Mouse (Mus musculus) embryo, embryonic 11 days (tissue): ENCODE data around the gene Olfr698.
"Not testable (repeated sequence)": the region's sequence is repeated elsewhere in the genome, so short reads cannot be mapped to it uniquely, and the experiment has no call there.

Experiments
- DNase-seq: peaks from one replicate; pipeline ENCODE4 v3.0.0-alpha.2; 2015

Gene Olfr698

GRCm38 (mm10) chr7:106755297-106755696, at the start of gene Olfr698:
TSS of gene Olfr698 (minus strand) at chr7:106755397.
- DNase-seq = no peak

- no peak for DNase-seq
These were observed 37.9 kb upstream of the Olfr698 start, which contains the start of gene Olfr699 for GRCm38 (mm10) chr7:106793098-106793497. TSS of gene Olfr699 (minus strand) at chr7:106793198.

- no peak for DNase-seq
These were observed 33.1 kb upstream of the Olfr698 start for GRCm38 (mm10) chr7:106788330-106788729.

- not testable (repeated sequence) for DNase-seq
These were observed 5.8 kb upstream of the Olfr698 start for GRCm38 (mm10) chr7:106761008-106761407.

GRCm38 (mm10) chr7:106758800-106759199, 3.6 kb upstream of the Olfr698 start:
- no peak for DNase-seq

GRCm38 (mm10) chr7:106745811-106746210, 9.4 kb downstream of the Olfr698 start:
- DNase-seq = no peak

- DNase-seq = no peak
These were observed 12.9 kb downstream of the Olfr698 start, which contains the start of gene Olfr697 for GRCm38 (mm10) chr7:106742343-106742742. TSS of gene Olfr697 (minus strand) at chr7:106742443.

GRCm38 (mm10) chr7:106737028-106737427, 18.2 kb downstream of the Olfr698 start:
- no peak for DNase-seq

GRCm38 (mm10) chr7:106733717-106734116, 21.5 kb downstream of the Olfr698 start:
- DNase-seq = no peak

GRCm38 (mm10) chr7:106725654-106726053, 29.5 kb downstream of the Olfr698 start:
- DNase-seq = not testable (repeated sequence)

GRCm38 (mm10) chr7:106716296-106716695, 38.9 kb downstream of the Olfr698 start, which contains the start of gene Olfr695:
TSS of gene Olfr695 (minus strand) at chr7:106716396.
- DNase-seq = no peak

GRCm38 (mm10) chr7:106711463-106711862, 43.7 kb downstream of the Olfr698 start:
- DNase-seq = no peak

- DNase-seq = not testable (repeated sequence)
These were observed 47.5 kb downstream of the Olfr698 start for GRCm38 (mm10) chr7:106707705-106708104.
